Mouse (Mus musculus): Measurements from ENCODE around the gene Abcd2.

DNA sequence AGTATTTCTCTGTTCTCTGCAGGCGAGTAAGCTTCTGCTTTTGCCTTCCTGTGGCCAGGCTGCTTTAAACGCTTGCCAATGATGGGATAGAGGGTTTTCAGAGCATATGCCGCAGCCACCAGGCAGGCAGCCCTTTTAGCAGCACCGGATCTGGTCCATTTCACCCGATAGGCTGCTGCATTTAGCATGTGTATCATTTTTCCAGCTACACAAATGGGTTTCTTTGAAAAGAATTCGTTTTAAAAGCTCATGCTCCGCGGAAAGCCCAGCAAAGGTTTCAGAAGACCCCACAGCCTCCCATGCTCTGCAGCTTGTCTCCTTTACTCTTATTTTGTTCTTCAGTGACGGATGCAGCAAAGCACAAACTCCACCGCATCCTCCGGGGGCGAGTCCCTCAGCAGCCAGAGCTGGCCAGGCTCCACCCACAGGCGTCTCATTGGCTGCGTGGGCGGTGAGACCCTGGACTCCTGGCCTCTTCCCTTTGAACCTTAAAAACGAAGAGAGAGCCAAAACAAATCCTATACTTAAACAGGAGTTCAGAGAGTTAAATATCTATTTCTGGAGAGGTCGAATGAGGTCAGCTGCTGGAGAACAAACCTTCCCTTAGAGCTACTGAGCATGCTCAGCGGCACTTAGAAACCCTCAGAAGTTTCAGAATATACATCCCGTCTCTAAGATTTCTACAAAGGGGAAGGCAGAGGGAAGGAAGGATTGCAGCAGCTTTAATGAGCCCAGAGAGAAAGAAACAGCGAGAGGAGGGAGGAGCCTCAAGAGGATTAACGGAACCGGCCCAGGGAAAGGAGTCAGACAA is at the start of gene Abcd2:
- TF ChIP-seq CTCF (IDR thresholded peaks at IDR 0.05; ENCODE audit: low read depth, low read length), result no peak
- no peak for TF ChIP-seq TAL1 (conservative IDR thresholded peaks at IDR 0.05; ENCODE audit: low read depth, low read length)
- no peak for TF ChIP-seq GATA2 (IDR thresholded peaks at IDR 0.05; ENCODE audit: borderline replicate concordance, low read depth, low read length)
- TF ChIP-seq GATA1 (IDR thresholded peaks at IDR 0.05; ENCODE audit: borderline replicate concordance, low read length), result no peak
- no peak for TF ChIP-seq POLR2AphosphoS5 (IDR thresholded peaks at IDR 0.05; ENCODE audit: insufficient replicate concordance, low read depth, low read length)
